In the genomic region with DNA sequence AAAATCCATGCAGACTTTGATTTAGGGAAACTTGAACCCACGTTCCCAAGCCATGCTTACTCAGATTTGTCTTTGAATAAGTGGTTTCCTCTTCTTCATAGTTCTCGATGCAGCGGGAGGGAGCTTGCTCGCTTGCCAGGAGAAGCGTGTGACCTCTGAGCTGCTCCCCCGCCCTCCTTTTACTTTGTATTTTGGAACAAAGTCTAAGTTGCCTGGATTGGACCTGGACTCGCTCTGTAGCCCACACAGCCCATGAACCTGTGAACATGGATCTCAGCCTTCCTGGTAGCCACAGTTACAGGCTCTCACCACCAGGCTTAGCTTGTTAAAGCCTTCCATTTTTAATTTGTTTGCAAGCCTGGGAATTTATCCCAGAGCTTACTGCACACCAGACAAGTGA, we compare ENCODE assay signal across 23 mouse cellular contexts. TPM values are rescaled to one million over a fixed set of nuclear protein-coding genes. Genes with fewer than 3 reads are reported as not detected.
DNase-seq lines count a peak whose midpoint lies in the region; ATAC-seq and TF ChIP-seq lines count a peak whose summit lies in the region.
"Had no signal": no experiment of that assay in that cellular context is flagged by ENCODE, and none has a peak within 500 bp of the region (broad histone marks: within the 10 kb centered on the region; RNA-seq: fewer than 3 reads in every experiment).

A gene (minus strand): TSS at position 112 of the 400 bp plus-strand sequence.

- WGBS in intestine, embryonic 15.5 days, result 69% methylated on average over 7 of the region's 7 CpGs
- WGBS in small intestine, adult 2 months, result 16% methylated on average over 7 of the region's 7 CpGs

- ATAC-seq in intestine, embryonic 15.5 days, result peak; percentile 55
- ATAC-seq in activated CD4-positive, CD25-positive, alpha-beta regulatory T cell, adult 4 months, result no peak
- ATAC-seq: forebrain, embryonic 16.5 days; liver, postnatal 0 days; midbrain, embryonic 15.5 days had no signal

- TF ChIP-seq POLR2A in small intestine, adult 2 months (IDR thresholded peaks at IDR 0.05; ENCODE audit: low read depth, low read length), result no peak

- no peaks in the 10 kb centered on the region for H3K9me3 ChIP-seq in intestine, embryonic 15.5 days
- H3K9me3 ChIP-seq: hindbrain, embryonic 15.5 days; limb, embryonic 15.5 days; midbrain, embryonic 15.5 days had no signal

- no peak for DNase-seq in layer of hippocampus, adult 2 months (ENCODE audit: low spot score in 2 of 2)
- DNase-seq in layer of hippocampus, postnatal 25 days (ENCODE audit: extremely low spot score in 1 of 2, low spot score in 1 of 2), result no peak
- DNase-seq in kidney, adult 9 months, result peak; percentile 92
- no peak for DNase-seq in heart, postnatal 25 days (ENCODE audit: low spot score)
- DNase-seq: adrenal gland, adult 2 months; cerebellum, adult 9-10 months; gastrocnemius, adult 2 months; heart, postnatal 4 days; layer of hippocampus, postnatal 36 days; liver, postnatal 0 days; lung, postnatal 10 days; thymus, adult 18-20 months; thymus, postnatal 4 days had no signal

- peak; percentile 35 for TF ChIP-seq CTCF in layer of hippocampus, adult 2 months (conservative IDR thresholded peaks at IDR 0.05)
- TF ChIP-seq CTCF in small intestine, adult 2 months (IDR thresholded peaks at IDR 0.05; ENCODE audit: extremely low read depth, insufficient read length, insufficient replicate concordance, low read depth, low read length), result no peak

- no peaks in the 10 kb centered on the region for H3K36me3 ChIP-seq in intestine, embryonic 15.5 days
- no peaks in the 10 kb centered on the region for H3K36me3 ChIP-seq in small intestine, adult 2 months (ENCODE audit: control insufficient read depth, insufficient read depth, low read length)
- H3K36me3 ChIP-seq: hindbrain, embryonic 15.5 days; limb, embryonic 15.5 days; midbrain, embryonic 15.5 days had no signal

- no peak within 1 kb of the TSS for H3K4me3 ChIP-seq in layer of hippocampus, adult 2 months
- H3K4me3 ChIP-seq in intestine, embryonic 15.5 days (replicated peaks), result no peak within 1 kb of the TSS
- no peak within 1 kb of the TSS for H3K4me3 ChIP-seq in small intestine, adult 2 months (ENCODE audit: low read depth, low read length)
- H3K4me3 ChIP-seq: gastrocnemius, adult 2 months; hindbrain, embryonic 15.5 days; limb, embryonic 15.5 days; midbrain, embryonic 15.5 days; myocyte had no signal

- H3K4me2 ChIP-seq in intestine, embryonic 15.5 days (replicated peaks), result no peak within 1 kb of the TSS
- H3K4me2 ChIP-seq: hindbrain, embryonic 15.5 days; limb, embryonic 15.5 days; midbrain, embryonic 15.5 days had no signal

- H3K4me1 ChIP-seq in intestine, embryonic 15.5 days (replicated peaks), result no peaks in the 10 kb centered on the region
- peaks cover 28% of the 10 kb centered on the region for H3K4me1 ChIP-seq in small intestine, adult 2 months (ENCODE audit: control insufficient read depth, insufficient read depth, insufficient read length, low read length)
- H3K4me1 ChIP-seq: hindbrain, embryonic 15.5 days; limb, embryonic 15.5 days; midbrain, embryonic 15.5 days had no signal

- intact Hi-C loops in heart, postnatal 25 days (cut with DNase I), result no loop called here

- no peak within 1 kb of the TSS for H3K9ac ChIP-seq in intestine, embryonic 15.5 days
- H3K9ac ChIP-seq: hindbrain, embryonic 15.5 days; limb, embryonic 15.5 days; liver, postnatal 0 days; midbrain, embryonic 15.5 days had no signal

- H3K27ac ChIP-seq in layer of hippocampus, adult 2 months, result no peak within 1 kb of the TSS
- H3K27ac ChIP-seq in intestine, embryonic 15.5 days, result no peak within 1 kb of the TSS
- H3K27ac ChIP-seq in small intestine, adult 2 months (ENCODE audit: insufficient read depth, low read depth, low read length), result no peak within 1 kb of the TSS
- H3K27ac ChIP-seq: gastrocnemius, adult 2 months; hindbrain, embryonic 15.5 days; limb, embryonic 15.5 days; midbrain, embryonic 15.5 days had no signal

- no peaks in the 10 kb centered on the region for H3K27me3 ChIP-seq in intestine, embryonic 15.5 days (replicated peaks)
- no peaks in the 10 kb centered on the region for H3K27me3 ChIP-seq in small intestine, adult 2 months (ENCODE audit: control insufficient read depth, insufficient read depth, low read length)
- H3K27me3 ChIP-seq: hindbrain, embryonic 15.5 days; limb, embryonic 15.5 days; midbrain, embryonic 15.5 days had no signal

RNA-seq across cellular contexts. Expression of the gene that starts here (rescaled TPM):
- total RNA-seq in layer of hippocampus, adult 2 months (2021), result 1 to 10 TPM; 4.7 to 5.4 TPM
- 1 to 10 TPM; 2.0 to 2.4 TPM for total RNA-seq in layer of hippocampus, postnatal 25 days (2021)
- polyA plus RNA-seq in intestine, embryonic 15.5 days (2015; fragmentation: Nextera tagmentation; extraction: Ambion mirVana), result 0.16 and 0.38 TPM in 2 replicates
- 1.0 and 17.2 TPM in 2 replicates for polyA plus RNA-seq in small intestine, adult 2 months (2012; rRNA removed)
- under 1 TPM; 0.08 to 0.22 TPM for total RNA-seq in heart, postnatal 25 days (2021)
- polyA plus RNA-seq in activated CD4-positive, CD25-positive, alpha-beta regulatory T cell, adult 4 months (2017; shearing (Covaris generic)), result not detected
- total RNA-seq: megakaryocyte progenitor cell, adult 5-6 weeks had no signal
- polyA plus RNA-seq: C2C12, myocyte had no signal

Comparison
In these comparisons a context has a peak if more than half of its experiments do, and no peak if none do; other contexts are left out.
1. Peak in ATAC-seq in intestine, embryonic 15.5 days; RNA of the gene not detected or under 1 TPM.